Mouse (Mus musculus) adrenal gland, adult 2 months (tissue): ENCODE results near the gene Gm13889. TPM values are rescaled to one million over a fixed set of nuclear protein-coding genes. Genes with fewer than 3 reads are reported as not detected.
A peak's percentile ranks its signal among the peaks of the same experiment; 100 is the strongest.

Experiments
- DNase-seq: peaks from one replicate; pipeline ENCODE4 v3.0.0; 2021
- long read RNA-seq: library from polyadenylated mRNA; stranded (forward); transcript quantifications from one replicate; pipeline ENCODE4 v2.0.0, GENCODE M21; 2021
- polyA plus RNA-seq: library from polyadenylated mRNA; depleted of rRNA; stranded (reverse); fragments of >200 nt; gene quantifications from 2 replicates; pipeline ENCODE4 v1.2.3, GENCODE M21; 2012; rRNA removed
- total RNA-seq, 2 experiments: library from RNA; stranded (reverse); gene quantifications; 2 replicates each; pipeline ENCODE4 v1.2.3; 2021

The Gm13889 gene
- total RNA-seq (10 to 100 TPM; 38.1 to 50.3 TPM), polyA plus RNA-seq (62.0 and 80.6 TPM in 2 replicates)
- long read RNA-seq, transcript Gm13889-201 (1 exons, 1,386 nt), result major isoform, 21 of 21 reads
- long read RNA-seq, partial matches to known transcripts, result 0 of 21 reads
- long read RNA-seq, other reads (novel, unspliced or antisense), result 0 of 21 reads

DNA sequence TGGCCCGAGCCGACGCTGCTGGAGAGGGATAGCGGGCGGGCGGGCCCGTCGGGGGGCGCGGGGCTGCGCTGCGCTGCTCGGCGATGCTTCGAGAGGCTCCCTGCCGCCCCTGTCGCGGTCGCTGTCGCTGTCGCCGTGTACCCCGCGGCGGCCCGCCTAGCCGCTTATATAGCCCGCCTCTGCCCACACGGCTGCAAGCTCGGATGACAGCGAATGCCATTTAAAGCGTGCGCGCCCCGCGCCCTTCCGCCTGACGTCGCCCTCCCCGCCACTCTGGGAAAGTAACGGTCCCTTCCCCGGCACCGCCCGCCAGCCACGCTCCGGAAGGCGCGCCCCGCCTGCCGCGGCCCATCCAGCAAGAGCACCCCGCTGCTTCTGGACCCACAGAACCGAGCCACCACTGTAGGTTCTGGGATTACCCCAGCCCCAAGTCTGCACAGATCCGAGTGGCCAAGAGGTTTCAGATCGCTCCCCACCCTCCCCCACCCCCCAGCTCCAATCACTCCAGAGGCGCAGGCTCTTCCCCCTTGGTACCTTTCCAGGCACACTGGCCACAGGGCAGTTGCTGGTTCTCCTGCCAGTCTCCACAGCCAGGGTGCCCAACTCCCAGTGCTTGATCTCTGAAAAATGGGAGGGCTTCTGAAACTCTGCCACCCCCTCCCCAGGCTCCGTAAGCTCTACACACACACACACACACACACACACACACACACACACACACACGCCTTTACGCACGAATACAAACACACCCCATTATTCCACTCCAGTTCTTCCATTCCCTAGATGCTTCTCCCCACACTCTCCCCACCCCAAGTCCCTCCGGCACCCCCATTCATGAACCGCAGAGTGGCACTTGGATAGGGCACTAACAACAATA is at the start of gene Gm13889:
Gm13889 (minus strand) TSS at position 294 of the 877 bp plus-strand sequence.
- peak; percentile 92 for DNase-seq

GRCm38 (mm10) chr2:94002331-94002730 is 45.3 kb upstream of the Gm13889 start:
- peak; percentile 79 for DNase-seq

GRCm38 (mm10) chr2:94001918-94002317 is 44.9 kb upstream of the Gm13889 start:
- no peak for DNase-seq

DNA sequence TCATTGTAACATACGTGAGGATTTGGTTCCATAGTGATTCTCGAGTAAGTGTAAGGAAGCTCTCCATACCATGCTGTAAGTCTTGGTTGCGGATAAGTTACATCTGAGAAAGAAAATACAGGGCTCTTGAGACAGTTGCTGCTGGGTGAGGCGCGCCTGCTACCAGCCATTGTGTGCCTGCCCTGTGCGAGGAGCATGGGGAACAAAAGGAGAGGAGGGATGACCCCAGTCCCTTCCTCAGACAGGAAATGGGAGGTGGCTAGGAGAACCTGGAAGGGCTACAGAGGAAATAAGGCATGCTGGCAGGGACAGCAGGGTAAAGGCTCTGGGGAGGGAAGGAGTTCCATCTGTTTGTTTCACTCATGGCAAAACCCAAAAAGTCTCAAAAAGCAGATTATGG is 44.4 kb upstream of the Gm13889 start:
- DNase-seq, result peak; percentile 24

- DNase-seq, result no peak
Measured at GRCm38 (mm10) chr2:93996254-93996653, 39.3 kb upstream of the Gm13889 start, which contains the start of gene Gm27027. Gene Gm27027 (minus strand): TSS chr2:93996354.

- DNase-seq, result no peak
Measured at GRCm38 (mm10) chr2:93992810-93993209, 35.8 kb upstream of the Gm13889 start.

DNA sequence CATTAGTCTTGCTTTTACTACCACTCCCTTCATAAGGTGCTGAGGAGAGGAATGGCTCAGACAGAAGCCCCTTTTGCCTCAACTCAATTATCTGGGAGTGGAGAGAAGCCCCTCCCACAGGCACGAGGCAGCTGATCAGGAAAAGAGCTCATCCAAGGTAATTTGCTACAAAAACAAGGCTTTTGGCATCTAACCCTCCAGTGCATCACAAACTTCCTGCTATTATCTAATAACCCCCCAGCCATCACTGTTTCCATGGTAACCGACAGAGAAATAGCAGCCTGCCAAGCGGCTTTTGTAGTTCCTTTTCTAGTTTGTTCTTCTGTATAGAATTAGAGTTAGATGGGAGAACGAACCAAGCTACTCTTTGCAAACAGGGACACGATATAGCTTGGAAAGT is 35.3 kb upstream of the Gm13889 start:
- DNase-seq, result peak; percentile 45

DNA sequence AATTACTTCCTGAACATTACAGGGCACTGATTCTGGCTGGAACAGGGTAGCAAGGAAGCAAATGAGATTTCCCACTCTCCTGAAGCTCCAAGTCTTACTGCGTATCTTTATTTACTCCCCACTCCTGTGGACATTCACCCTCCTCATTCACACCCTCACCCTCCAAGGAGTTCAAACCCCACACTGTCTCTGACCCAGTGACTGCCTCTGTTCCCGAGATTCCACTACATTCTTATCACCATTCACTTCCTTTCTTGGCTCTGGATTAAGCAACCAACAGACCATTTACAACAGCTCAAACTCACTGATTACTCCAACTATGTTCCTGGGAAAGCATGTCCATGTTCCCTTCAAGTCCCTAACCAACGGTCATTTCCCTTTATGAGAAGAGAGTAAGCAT is 34.3 kb upstream of the Gm13889 start:
- no peak for DNase-seq

DNA sequence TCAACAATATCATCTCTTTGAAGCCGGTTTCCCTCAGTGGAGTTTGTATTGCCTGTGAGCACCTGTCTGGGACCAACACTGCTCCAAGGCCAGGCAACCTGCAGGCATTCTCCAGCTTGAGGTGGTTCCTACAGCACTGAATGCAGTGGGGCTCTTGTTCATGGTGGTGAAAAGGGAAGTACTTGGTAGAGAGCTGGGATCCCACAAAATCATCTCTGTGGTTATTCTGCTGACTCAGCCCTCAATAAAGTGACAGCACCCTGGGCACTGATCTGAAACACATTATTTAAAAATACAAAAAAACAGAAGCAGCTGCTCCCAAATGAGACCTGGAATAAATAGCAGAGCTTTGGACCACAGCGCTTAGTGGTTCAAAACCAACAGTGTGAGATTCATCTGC is 31.4 kb upstream of the Gm13889 start:
- DNase-seq, result no peak

GRCm38 (mm10) chr2:93982457-93983235 is 25.6 kb upstream of the Gm13889 start:
- DNase-seq, result no peak

- peak; percentile 80 for DNase-seq
Measured at GRCm38 (mm10) chr2:93979249-93980120, 22.5 kb upstream of the Gm13889 start.

DNA sequence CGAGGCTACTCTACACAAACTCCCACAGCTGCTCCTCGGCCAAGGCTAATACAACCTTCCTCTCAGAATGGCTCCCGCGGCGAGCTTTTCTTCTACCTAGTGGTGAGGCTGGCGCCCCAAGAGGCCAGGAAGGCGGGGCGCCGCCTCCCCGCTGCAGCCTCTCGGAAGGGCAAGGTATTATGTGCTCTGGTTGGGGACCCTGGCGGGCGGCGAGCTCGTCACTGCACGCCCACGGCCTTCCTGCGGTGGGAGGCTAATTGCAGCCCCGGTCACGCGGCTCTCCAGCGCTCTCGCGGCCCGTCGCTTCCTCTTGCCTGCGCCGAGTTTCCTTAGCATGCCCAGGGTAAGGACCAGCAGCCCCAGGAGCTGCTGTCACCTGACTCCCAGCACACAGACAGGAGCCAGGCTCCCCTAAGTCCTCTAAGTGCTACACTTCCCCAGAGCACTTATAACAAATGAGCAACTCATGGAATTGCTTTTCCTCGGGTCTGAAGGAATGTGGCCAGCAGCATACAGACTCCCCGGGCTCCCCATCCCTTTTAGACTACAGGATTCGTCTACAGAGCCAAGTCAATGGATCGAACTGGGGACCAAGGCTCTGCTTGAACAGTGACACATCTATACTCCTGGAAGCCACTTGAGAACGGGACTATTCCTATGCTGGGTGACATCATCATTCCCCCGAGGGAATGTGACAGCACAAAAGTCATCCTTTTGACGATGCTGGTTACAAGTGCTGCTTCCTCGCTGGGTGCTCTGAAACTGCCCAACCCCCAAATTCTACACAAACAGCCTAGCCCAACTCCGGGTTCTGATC is 19.6 kb upstream of the Gm13889 start:
- DNase-seq, result peak; percentile 74

DNA sequence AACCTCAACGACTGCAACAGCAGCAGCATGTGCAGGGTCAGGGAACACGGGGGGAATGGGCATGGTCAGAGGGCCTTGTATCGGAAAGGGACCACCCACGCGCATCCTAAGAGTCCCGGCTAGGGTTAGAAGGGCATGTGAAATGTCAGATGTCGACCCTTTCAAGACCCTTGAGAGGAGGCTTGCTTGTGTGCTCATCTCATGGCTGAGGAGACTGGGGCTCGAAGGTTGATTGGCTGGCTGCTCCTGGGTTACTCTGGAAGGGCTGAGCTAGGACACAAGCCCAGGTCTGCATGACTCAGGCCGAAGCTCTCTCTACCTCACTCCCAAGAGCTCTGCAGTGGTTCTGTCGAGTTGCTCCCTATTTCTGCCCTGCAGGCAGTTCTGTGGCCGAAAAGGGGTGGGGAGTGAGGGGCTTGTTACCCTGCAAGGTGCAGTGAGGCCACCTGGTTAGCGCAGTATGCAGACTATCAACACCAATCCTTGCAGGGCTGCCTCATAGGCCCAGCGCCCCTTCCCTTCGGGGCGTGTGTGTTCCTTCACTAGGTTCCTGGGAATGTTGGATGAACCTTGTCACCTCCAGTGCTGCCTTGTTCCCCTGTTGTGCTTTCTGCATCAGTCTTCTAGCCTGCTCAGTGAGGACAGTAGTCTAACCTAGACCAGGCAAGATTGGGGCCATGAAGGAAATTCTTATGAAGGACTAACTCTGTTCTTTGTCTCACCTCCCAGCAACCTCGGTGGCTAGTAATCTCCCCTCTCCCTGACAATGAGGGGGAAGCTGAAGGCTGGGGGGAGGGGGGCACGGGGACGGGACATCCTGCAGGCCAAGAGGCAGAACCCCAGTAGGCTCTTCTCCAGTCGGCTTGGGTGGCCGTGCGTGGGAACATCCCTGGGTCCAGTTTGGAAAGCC is 18.8 kb upstream of the Gm13889 start:
- DNase-seq, result no peak

DNA sequence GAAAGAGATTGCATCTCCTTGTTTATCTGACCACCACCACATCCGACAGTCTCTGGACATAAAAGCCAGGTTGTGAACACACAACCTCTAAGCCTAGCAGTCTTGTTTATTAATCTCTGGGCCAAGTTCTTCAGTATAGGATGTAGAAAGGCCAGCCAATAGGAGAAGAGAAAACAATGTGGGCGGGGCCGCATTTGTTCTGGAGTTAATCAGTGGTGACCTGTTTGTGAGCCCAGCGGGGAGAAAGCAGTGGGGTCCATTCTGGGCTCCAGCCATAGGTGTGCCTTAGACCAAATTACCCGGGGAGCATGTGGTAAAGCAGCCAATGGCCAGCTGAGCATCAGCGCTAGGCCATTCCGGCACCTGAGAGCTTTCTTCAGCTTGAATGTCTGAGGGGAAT is 18.0 kb upstream of the Gm13889 start:
- DNase-seq, result no peak

GRCm38 (mm10) chr2:93971647-93972046 is 14.6 kb upstream of the Gm13889 start:
- DNase-seq, result no peak

DNA sequence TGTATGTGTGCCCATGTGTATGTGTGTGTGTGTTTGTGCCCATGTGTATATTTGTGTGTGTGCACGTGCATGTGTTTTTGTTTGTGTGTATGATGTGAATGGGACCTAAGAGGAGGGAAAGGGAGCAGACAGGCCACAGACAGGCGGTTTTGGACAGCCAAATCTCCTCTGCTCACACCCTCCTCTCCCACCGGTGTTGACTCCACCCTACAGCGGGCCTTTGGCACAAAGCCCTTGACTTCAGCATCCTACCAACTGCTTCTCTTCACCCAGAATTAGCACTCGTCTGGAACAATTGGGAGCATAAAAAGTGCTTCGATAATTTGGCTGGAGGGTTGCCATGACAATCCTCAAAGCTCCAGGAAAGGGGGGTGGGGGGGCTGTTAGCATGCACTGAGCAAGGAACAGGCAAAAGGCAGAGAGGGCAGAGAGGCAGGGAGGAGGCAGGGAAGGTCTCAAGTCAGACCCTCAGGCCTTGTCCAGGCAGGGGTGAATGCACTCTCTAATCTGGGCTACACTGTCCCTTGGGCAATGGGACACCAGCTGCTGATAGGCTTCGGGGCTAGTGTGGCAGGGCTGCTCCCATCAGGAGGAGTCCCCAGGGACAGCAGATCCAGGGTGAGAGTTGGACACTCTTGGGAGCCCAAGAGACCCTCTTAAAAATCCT is 7.6 kb upstream of the Gm13889 start:
- no peak for DNase-seq

DNA sequence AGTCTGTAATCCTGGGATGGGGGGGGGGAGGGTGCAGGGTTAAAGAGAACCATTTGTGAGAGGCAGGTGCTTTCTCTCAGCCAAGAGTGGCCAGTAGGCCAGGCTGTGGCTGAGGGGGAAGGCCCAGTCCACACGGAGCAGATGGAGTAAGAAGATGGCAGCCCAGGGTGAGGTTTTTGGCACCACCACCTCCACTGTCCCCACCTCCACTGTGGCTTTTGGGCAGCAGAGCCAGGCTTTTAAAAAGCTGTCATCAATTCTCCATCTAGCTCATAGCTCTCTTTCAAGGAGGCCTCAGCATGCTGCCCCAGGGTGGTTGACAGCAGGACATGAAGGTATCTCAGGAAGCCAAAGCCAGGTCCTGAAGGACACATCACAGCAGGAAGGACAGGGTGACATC is 6.8 kb upstream of the Gm13889 start:
- DNase-seq, result no peak

GRCm38 (mm10) chr2:93961716-93962115 is 4.7 kb upstream of the Gm13889 start:
- peak; percentile 58 for DNase-seq

DNA sequence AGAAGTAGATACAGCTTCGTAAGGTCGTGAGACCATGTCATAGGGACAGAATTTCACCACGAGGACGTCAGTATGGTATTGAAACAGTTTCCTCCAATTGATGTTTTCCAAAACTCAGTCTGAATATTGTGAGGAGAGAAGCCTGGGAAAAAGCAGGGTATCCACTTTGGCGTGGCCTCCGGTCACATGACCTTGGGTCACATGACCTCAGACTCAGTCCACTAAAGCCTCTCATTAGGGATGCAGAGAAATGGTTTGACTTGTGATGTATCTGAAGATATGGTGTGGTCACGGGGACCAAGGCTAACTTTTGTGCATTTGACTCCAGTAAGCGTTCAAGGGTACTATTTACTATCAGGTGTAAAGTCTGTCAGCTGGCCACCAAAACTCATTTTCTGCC is 2.3 kb upstream of the Gm13889 start:
- no peak for DNase-seq
